In the genomic region with DNA sequence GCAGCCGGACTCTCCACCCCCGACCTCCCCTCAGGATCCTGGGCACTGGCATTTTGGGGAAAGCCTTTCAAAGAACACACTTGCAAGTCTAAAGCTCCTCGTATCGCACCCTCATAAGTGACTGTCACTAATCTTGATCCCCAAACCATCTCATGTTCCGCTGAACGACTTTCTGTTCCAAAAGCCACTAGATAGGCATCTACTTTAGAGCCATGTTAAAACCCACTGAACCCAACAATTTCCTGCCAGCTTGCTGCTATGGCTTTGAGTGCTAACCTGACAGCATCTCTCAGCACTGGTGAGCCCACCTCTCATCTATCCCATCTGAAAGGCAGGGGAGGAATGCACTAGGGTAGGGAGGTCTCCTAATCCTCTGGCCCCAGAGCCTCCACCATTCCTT, we compare ENCODE assay signal across 23 mouse cellular contexts. TPM values are rescaled to one million over a fixed set of nuclear protein-coding genes. Genes with fewer than 3 reads are reported as not detected.
DNase-seq lines count a peak whose midpoint lies in the region; ATAC-seq and TF ChIP-seq lines count a peak whose summit lies in the region.
"Had no signal": no experiment of that assay in that cellular context is flagged by ENCODE, and none has a peak within 500 bp of the region (broad histone marks: within the 10 kb centered on the region; RNA-seq: fewer than 3 reads in every experiment).

No protein-coding gene starts in this region.

- WGBS in hindbrain, embryonic 10.5 days = 80% methylated on average over 6 of the region's 6 CpGs
- WGBS in hindbrain, embryonic 12.5 days = 87% methylated on average over 6 of the region's 6 CpGs
- 79% methylated on average over 6 of the region's 6 CpGs for WGBS in midbrain, embryonic 10.5 days
- 77% methylated on average over 6 of the region's 6 CpGs for WGBS in midbrain, postnatal 0 days
- 72% methylated on average over 6 of the region's 6 CpGs for WGBS in limb, embryonic 13.5 days

- H3K27me3 ChIP-seq in hindbrain, embryonic 10.5 days (ENCODE audit: insufficient read depth, poor library complexity, severe bottlenecking) = peaks cover 54% of the 10 kb centered on the region
- H3K27me3 ChIP-seq in hindbrain, embryonic 12.5 days = peaks cover 23% of the 10 kb centered on the region
- peaks cover 53% of the 10 kb centered on the region for H3K27me3 ChIP-seq in midbrain, embryonic 10.5 days (ENCODE audit: low read depth, poor library complexity, severe bottlenecking)
- H3K27me3 ChIP-seq in midbrain, postnatal 0 days (ENCODE audit: insufficient read depth, low read length) = peaks cover 14% of the 10 kb centered on the region
- H3K27me3 ChIP-seq in limb, embryonic 13.5 days = peaks cover 29% of the 10 kb centered on the region

- H3K4me2 ChIP-seq in hindbrain, embryonic 12.5 days (replicated peaks) = no peak overlapping the region
- no peak overlapping the region for H3K4me2 ChIP-seq in midbrain, postnatal 0 days (ENCODE audit: low read depth, low read length, poor library complexity, severe bottlenecking)
- 0 out of 2 replicates have a peak overlapping the region, but pooled peaks have one; percentile 16 for H3K4me2 ChIP-seq in limb, embryonic 13.5 days (replicated peaks)
- H3K4me2 ChIP-seq: liver, embryonic 13.5 days; midbrain, embryonic 12.5 days; stomach, embryonic 15.5 days had no signal

- peak; percentile 17 for DNase-seq in CD4-positive, CD25-positive, alpha-beta regulatory T cell, adult 2 months (ENCODE audit: low read depth, low spot score)
- no peak for DNase-seq in hindbrain, embryonic 10.5 days (ENCODE audit: low spot score)
- no peak for DNase-seq in midbrain, embryonic 10.5 days (ENCODE audit: low spot score)
- DNase-seq in midbrain, postnatal 0 days (ENCODE audit: low spot score) = no peak
- DNase-seq in left cerebral cortex, postnatal 4 days = no peak
- DNase-seq: cerebellum, adult 18-20 months; cerebellum, postnatal 25 days; embryo, embryonic 11 days; heart, postnatal 14 days; kidney, adult 11 months; kidney, postnatal 4 days; layer of hippocampus, adult 9-11 months; liver, embryonic 13.5 days; thymus, postnatal 14 days had no signal

- intact Hi-C loops in left cerebral cortex, postnatal 4 days (cut with DNase I) = no loop called here

- H3K36me3 ChIP-seq in hindbrain, embryonic 10.5 days = peaks cover 20% of the 10 kb centered on the region; the same call in 1 of the 2 replicates
- H3K36me3 ChIP-seq in hindbrain, embryonic 12.5 days = peaks cover 7% of the 10 kb centered on the region; the same call in 1 of the 2 replicates
- H3K36me3 ChIP-seq in midbrain, embryonic 10.5 days = peaks cover 23% of the 10 kb centered on the region
- peaks cover 21% of the 10 kb centered on the region for H3K36me3 ChIP-seq in midbrain, postnatal 0 days (ENCODE audit: insufficient read depth, low read length)
- peaks cover 26% of the 10 kb centered on the region for H3K36me3 ChIP-seq in limb, embryonic 13.5 days
- H3K36me3 ChIP-seq: heart, embryonic 10.5 days; liver, embryonic 13.5 days; stomach, embryonic 15.5 days had no signal

- H3K4me3 ChIP-seq in hindbrain, embryonic 10.5 days = peak overlapping the region; percentile 58; the same call in 1 of the 2 replicates
- no peak overlapping the region for H3K4me3 ChIP-seq in hindbrain, embryonic 12.5 days
- H3K4me3 ChIP-seq in midbrain, embryonic 10.5 days = peak overlapping the region; percentile 71; the same call in 1 of the 2 replicates
- H3K4me3 ChIP-seq in midbrain, postnatal 0 days (ENCODE audit: low read depth, low read length) = no peak overlapping the region
- no peak overlapping the region for H3K4me3 ChIP-seq in limb, embryonic 13.5 days
- H3K4me3 ChIP-seq: heart, embryonic 10.5 days; left cerebral cortex, adult 2 months; liver, embryonic 13.5 days; midbrain, embryonic 12.5 days; stomach, embryonic 15.5 days had no signal

- H3K9me3 ChIP-seq in hindbrain, embryonic 10.5 days = no peaks in the 10 kb centered on the region
- H3K9me3 ChIP-seq in hindbrain, embryonic 12.5 days (replicated peaks) = no peaks in the 10 kb centered on the region
- H3K9me3 ChIP-seq in midbrain, embryonic 10.5 days (replicated peaks) = no peaks in the 10 kb centered on the region
- H3K9me3 ChIP-seq in midbrain, postnatal 0 days (ENCODE audit: low read length) = no peaks in the 10 kb centered on the region
- H3K9me3 ChIP-seq in limb, embryonic 13.5 days = no peaks in the 10 kb centered on the region
- H3K9me3 ChIP-seq: heart, embryonic 10.5 days; liver, embryonic 13.5 days; midbrain, embryonic 12.5 days; stomach, embryonic 15.5 days had no signal

- no peak overlapping the region for H3K9ac ChIP-seq in hindbrain, embryonic 12.5 days
- no peak overlapping the region for H3K9ac ChIP-seq in midbrain, postnatal 0 days (replicated peaks; ENCODE audit: low read length, poor library complexity, severe bottlenecking)
- H3K9ac ChIP-seq in limb, embryonic 13.5 days = peak overlapping the region; percentile 39; the same call in 1 of the 2 replicates
- H3K9ac ChIP-seq: liver, embryonic 13.5 days; stomach, embryonic 15.5 days had no signal

- no peak for ATAC-seq in CD4-positive, CD25-positive, alpha-beta regulatory T cell, adult 4 months
- ATAC-seq in hindbrain, embryonic 12.5 days (ENCODE audit: low FRiP score) = no peak
- no peak for ATAC-seq in midbrain, postnatal 0 days (ENCODE audit: low FRiP score)
- no peak for ATAC-seq in limb, embryonic 13.5 days (ENCODE audit: low FRiP score, low read depth)
- ATAC-seq: hindbrain, embryonic 16.5 days had no signal

- no peak for TF ChIP-seq CTCF in midbrain, postnatal 0 days (IDR thresholded peaks at IDR 0.05)

- H3K27ac ChIP-seq in hindbrain, embryonic 10.5 days = no peak overlapping the region; the same call in 1 of the 2 replicates
- no peak overlapping the region for H3K27ac ChIP-seq in hindbrain, embryonic 12.5 days
- H3K27ac ChIP-seq in midbrain, embryonic 10.5 days (replicated peaks) = 0 out of 2 replicates have a peak overlapping the region, but pooled peaks have one; percentile 13
- H3K27ac ChIP-seq in midbrain, postnatal 0 days (ENCODE audit: low read depth, low read length) = no peak overlapping the region
- no peak overlapping the region for H3K27ac ChIP-seq in limb, embryonic 13.5 days
- H3K27ac ChIP-seq: heart, embryonic 10.5 days; left cerebral cortex, adult 2 months; liver, embryonic 13.5 days; macrophage; midbrain, embryonic 12.5 days; stomach, embryonic 15.5 days had no signal

- H3K4me1 ChIP-seq in hindbrain, embryonic 10.5 days (replicated peaks) = peaks cover 69% of the 10 kb centered on the region
- peaks cover 47% of the 10 kb centered on the region for H3K4me1 ChIP-seq in hindbrain, embryonic 12.5 days
- peaks cover 63% of the 10 kb centered on the region for H3K4me1 ChIP-seq in midbrain, embryonic 10.5 days
- peaks cover 6% of the 10 kb centered on the region; the same call in 1 of the 2 replicates for H3K4me1 ChIP-seq in midbrain, postnatal 0 days (ENCODE audit: insufficient read depth, low read length)
- H3K4me1 ChIP-seq in limb, embryonic 13.5 days = peaks cover 41% of the 10 kb centered on the region

RNA-seq across cellular contexts. Expression of gene Foxj1, which starts 2.3 kb away (rescaled TPM):
- not detected for polyA plus RNA-seq in CD4-positive, CD25-positive, alpha-beta regulatory T cell, adult 4 months (2017; shearing (Covaris generic))
- 15.1 and 29.1 TPM in 2 replicates for polyA plus RNA-seq in hindbrain, embryonic 10.5 days (2016; fragmentation: Nextera tagmentation; extraction: Ambion mirVana)
- polyA plus RNA-seq in hindbrain, embryonic 12.5 days (2016; fragmentation: Nextera tagmentation; extraction: Ambion mirVana) = 27.2 and 28.2 TPM in 2 replicates
- polyA plus RNA-seq in midbrain, embryonic 10.5 days (2016; fragmentation: Nextera tagmentation; extraction: Ambion mirVana) = 7.1 and 8.4 TPM in 2 replicates
- total RNA-seq in midbrain, postnatal 0 days (2014; rRNA removed) = 24.1 and 37.5 TPM in 2 replicates
- 9.6 and 12.1 TPM in 2 replicates for polyA plus RNA-seq in midbrain, postnatal 0 days (2015; fragmentation: Nextera tagmentation; extraction: Ambion mirVana)
- 0.25 and 0.37 TPM in 2 replicates for polyA plus RNA-seq in limb, embryonic 13.5 days (2015; fragmentation: Nextera tagmentation; extraction: Ambion mirVana)
- 1 to 10 TPM; 6.6 to 9.3 TPM for total RNA-seq in left cerebral cortex, postnatal 4 days (2021)
- polyA plus RNA-seq: macrophage had no signal

RNA-seq across cellular contexts. Expression of gene Exoc7, which starts 30.5 kb away (rescaled TPM):
- polyA plus RNA-seq in CD4-positive, CD25-positive, alpha-beta regulatory T cell, adult 4 months (2017; shearing (Covaris generic)) = 100 to 1,000 TPM in 1 of 2 experiments, 10 to 100 TPM in 1; 98.4 to 123 TPM
- 52.2 and 79.2 TPM in 2 replicates for polyA plus RNA-seq in hindbrain, embryonic 10.5 days (2016; fragmentation: Nextera tagmentation; extraction: Ambion mirVana)
- 82.8 and 89.1 TPM in 2 replicates for polyA plus RNA-seq in hindbrain, embryonic 12.5 days (2016; fragmentation: Nextera tagmentation; extraction: Ambion mirVana)
- 57.6 and 71.6 TPM in 2 replicates for polyA plus RNA-seq in midbrain, embryonic 10.5 days (2016; fragmentation: Nextera tagmentation; extraction: Ambion mirVana)
- 81.0 and 101 TPM in 2 replicates for total RNA-seq in midbrain, postnatal 0 days (2014; rRNA removed)
- polyA plus RNA-seq in midbrain, postnatal 0 days (2015; fragmentation: Nextera tagmentation; extraction: Ambion mirVana) = 144 and 149 TPM in 2 replicates
- polyA plus RNA-seq in limb, embryonic 13.5 days (2015; fragmentation: Nextera tagmentation; extraction: Ambion mirVana) = 76.5 and 80.2 TPM in 2 replicates
- total RNA-seq in left cerebral cortex, postnatal 4 days (2021) = 100 to 1,000 TPM; 112 to 117 TPM

RNA-seq across cellular contexts. Expression of gene Galr2, which starts 56.8 kb away (rescaled TPM):
- not detected for polyA plus RNA-seq in CD4-positive, CD25-positive, alpha-beta regulatory T cell, adult 4 months (2017; shearing (Covaris generic))
- polyA plus RNA-seq in hindbrain, embryonic 10.5 days (2016; fragmentation: Nextera tagmentation; extraction: Ambion mirVana) = 0.11 and 0.33 TPM in 2 replicates
- polyA plus RNA-seq in hindbrain, embryonic 12.5 days (2016; fragmentation: Nextera tagmentation; extraction: Ambion mirVana) = 0.53 and 0.56 TPM in 2 replicates
- polyA plus RNA-seq in midbrain, embryonic 10.5 days (2016; fragmentation: Nextera tagmentation; extraction: Ambion mirVana) = 0.09 and 0.12 TPM in 2 replicates
- 0.47 TPM in 1 of 2 replicates, not detected in the other for total RNA-seq in midbrain, postnatal 0 days (2014; rRNA removed)
- polyA plus RNA-seq in midbrain, postnatal 0 days (2015; fragmentation: Nextera tagmentation; extraction: Ambion mirVana) = 0.36 and 0.54 TPM in 2 replicates
- polyA plus RNA-seq in limb, embryonic 13.5 days (2015; fragmentation: Nextera tagmentation; extraction: Ambion mirVana) = 0.18 and 0.27 TPM in 2 replicates
- under 1 TPM; 0.18 to 0.20 TPM for total RNA-seq in left cerebral cortex, postnatal 4 days (2021)
- total RNA-seq: heart, postnatal 14 days; left cerebral cortex, adult 2 months had no signal
- polyA plus RNA-seq: liver, embryonic 13.5 days; macrophage had no signal

Comparison
In these comparisons a context has a peak if more than half of its experiments do, and no peak if none do; other contexts are left out.
1. H3K4me3 ChIP-seq: peak in hindbrain, embryonic 10.5 days (single experiment) and midbrain, embryonic 10.5 days (single experiment); none in hindbrain, embryonic 12.5 days (single experiment), midbrain, postnatal 0 days (single experiment) and limb, embryonic 13.5 days (single experiment).